Comparison of ENCODE assay signal across 13 mouse cellular contexts in the genomic region with DNA sequence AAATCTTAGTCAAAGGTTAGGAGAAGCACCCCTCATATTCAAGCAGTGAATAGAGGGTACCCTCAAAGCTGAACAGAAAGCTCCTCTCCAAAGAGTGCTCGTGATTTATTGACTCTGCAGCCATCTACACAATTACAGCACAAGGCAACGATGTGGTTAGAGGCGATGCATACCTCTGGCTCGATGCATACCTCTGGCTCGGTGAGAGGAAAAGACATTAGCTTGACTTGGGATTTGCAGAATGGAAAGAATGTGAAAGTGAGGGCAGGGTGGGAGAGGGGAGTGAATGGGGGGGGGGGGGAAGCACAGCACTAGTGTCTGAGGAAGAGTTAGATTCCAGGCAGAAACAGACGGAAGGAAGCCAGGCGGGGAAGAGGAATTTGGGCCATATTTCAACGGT. TPM values are rescaled to one million over a fixed set of nuclear protein-coding genes. Genes with fewer than 3 reads are reported as not detected.
A peak's percentile ranks its signal among the peaks of the same experiment; 100 is the strongest.
DNase-seq lines count a peak whose midpoint lies in the region; ATAC-seq and TF ChIP-seq lines count a peak whose summit lies in the region.
"Had no signal": no experiment of that assay in that cellular context is flagged by ENCODE, and none has a peak within 500 bp of the region (broad histone marks: within the 10 kb centered on the region; RNA-seq: fewer than 3 reads in every experiment).

No protein-coding gene starts in this region.

- no peak overlapping the region for H3K27ac ChIP-seq in heart, embryonic 11.5 days (ENCODE audit: low read depth, low read length)
- no peak overlapping the region for H3K27ac ChIP-seq in heart, embryonic 10.5 days
- H3K27ac ChIP-seq in lung, embryonic 16.5 days (ENCODE audit: low read length): no peak overlapping the region; the same call in 1 of the 2 replicates
- 0 out of 2 replicates have a peak overlapping the region, but pooled peaks have one; percentile 59 for H3K27ac ChIP-seq in intestine, embryonic 15.5 days
- H3K27ac ChIP-seq in stomach, postnatal 0 days (replicated peaks): peak overlapping the region; percentile 80
- H3K27ac ChIP-seq in forebrain, embryonic 13.5 days: no peak overlapping the region
- H3K27ac ChIP-seq: heart, adult 2 months had no signal

- ATAC-seq in heart, embryonic 11.5 days (replicated peaks; ENCODE audit: insufficient number of reproducible peaks, low FRiP score, low TSS enrichment): no peak
- ATAC-seq in lung, embryonic 16.5 days (ENCODE audit: low read depth): peak; percentile 39; the same call in 1 of the 2 replicates
- ATAC-seq in intestine, embryonic 15.5 days: peak; percentile 37
- ATAC-seq in stomach, postnatal 0 days (ENCODE audit: low FRiP score, low TSS enrichment): no peak
- ATAC-seq in forebrain, embryonic 13.5 days: no peak
- no peak for ATAC-seq in frontal cortex, adult (ENCODE audit: low TSS enrichment)

- no peak overlapping the region for H3K4me3 ChIP-seq in heart, embryonic 11.5 days (ENCODE audit: low read depth, low read length)
- H3K4me3 ChIP-seq in heart, embryonic 10.5 days: no peak overlapping the region
- no peak overlapping the region for H3K4me3 ChIP-seq in lung, embryonic 16.5 days (ENCODE audit: low read length)
- no peak overlapping the region for H3K4me3 ChIP-seq in lung, adult 2 months (replicated peaks; ENCODE audit: extremely low read depth, low read depth, low read length)
- no peak overlapping the region for H3K4me3 ChIP-seq in intestine, embryonic 15.5 days (replicated peaks)
- no peak overlapping the region for H3K4me3 ChIP-seq in stomach, postnatal 0 days (ENCODE audit: low read depth, low read length)
- H3K4me3 ChIP-seq in forebrain, embryonic 13.5 days: no peak overlapping the region
- H3K4me3 ChIP-seq: heart, adult 2 months; neural tube, embryonic 15.5 days had no signal

- peak overlapping the region; percentile 22; the same call in 1 of the 2 replicates for H3K4me2 ChIP-seq in heart, embryonic 11.5 days
- H3K4me2 ChIP-seq in lung, embryonic 16.5 days (ENCODE audit: low read depth, low read length): no peak overlapping the region
- H3K4me2 ChIP-seq in intestine, embryonic 15.5 days (replicated peaks): peak overlapping the region; percentile 17; the same call in 1 of the 2 replicates
- H3K4me2 ChIP-seq in stomach, postnatal 0 days (replicated peaks; ENCODE audit: low read depth): peak overlapping the region; percentile 5; the same call in 1 of the 2 replicates
- H3K4me2 ChIP-seq in forebrain, embryonic 13.5 days: no peak overlapping the region
- H3K4me2 ChIP-seq: liver, embryonic 11.5 days; neural tube, embryonic 15.5 days had no signal

- 29% methylated on average over 8 of the region's 8 CpGs for WGBS in heart, embryonic 11.5 days (ENCODE audit: insufficient replicate concordance)
- 44% methylated on average over 8 of the region's 8 CpGs for WGBS in heart, embryonic 10.5 days
- 14% methylated on average over 8 of the region's 8 CpGs for WGBS in lung, embryonic 16.5 days
- WGBS in lung, adult 2 months: 31% methylated on average over 8 of the region's 8 CpGs
- WGBS in intestine, embryonic 15.5 days: 24% methylated on average over 8 of the region's 8 CpGs
- 24% methylated on average over 8 of the region's 8 CpGs for WGBS in stomach, postnatal 0 days
- WGBS in forebrain, embryonic 13.5 days: 81% methylated on average over 8 of the region's 8 CpGs

- H3K36me3 ChIP-seq in heart, embryonic 11.5 days (ENCODE audit: control insufficient read depth, insufficient read depth, low read length): no peaks in the 10 kb centered on the region
- no peaks in the 10 kb centered on the region for H3K36me3 ChIP-seq in heart, embryonic 10.5 days
- no peaks in the 10 kb centered on the region for H3K36me3 ChIP-seq in lung, embryonic 16.5 days (ENCODE audit: control insufficient read depth, insufficient read depth, low read length)
- no peaks in the 10 kb centered on the region for H3K36me3 ChIP-seq in intestine, embryonic 15.5 days
- H3K36me3 ChIP-seq in stomach, postnatal 0 days (ENCODE audit: control insufficient read depth, insufficient read depth, low read length): no peaks in the 10 kb centered on the region
- H3K36me3 ChIP-seq in forebrain, embryonic 13.5 days (ENCODE audit: poor library complexity, severe bottlenecking): no peaks in the 10 kb centered on the region; the same call in 1 of the 2 replicates
- H3K36me3 ChIP-seq: neural tube, embryonic 15.5 days had no signal

- H3K9me3 ChIP-seq in heart, embryonic 11.5 days (replicated peaks; ENCODE audit: control insufficient read depth, low read length): no peaks in the 10 kb centered on the region
- no peaks in the 10 kb centered on the region for H3K9me3 ChIP-seq in heart, embryonic 10.5 days
- no peaks in the 10 kb centered on the region for H3K9me3 ChIP-seq in lung, embryonic 16.5 days (ENCODE audit: control insufficient read depth, low read length)
- no peaks in the 10 kb centered on the region for H3K9me3 ChIP-seq in intestine, embryonic 15.5 days
- H3K9me3 ChIP-seq in stomach, postnatal 0 days (ENCODE audit: control insufficient read depth, low read length): no peaks in the 10 kb centered on the region
- no peaks in the 10 kb centered on the region for H3K9me3 ChIP-seq in forebrain, embryonic 13.5 days (replicated peaks)
- H3K9me3 ChIP-seq: neural tube, embryonic 15.5 days had no signal

- no peak for TF ChIP-seq CTCF in lung, adult 2 months (IDR thresholded peaks at IDR 0.05; ENCODE audit: insufficient read depth, low read length)
- no peak for TF ChIP-seq CTCF in stomach, postnatal 0 days (IDR thresholded peaks at IDR 0.05; ENCODE audit: low read depth)

- peaks cover 3% of the 10 kb centered on the region; the same call in 1 of the 2 replicates for H3K4me1 ChIP-seq in heart, embryonic 11.5 days (ENCODE audit: control insufficient read depth, insufficient read depth, low read length)
- H3K4me1 ChIP-seq in heart, embryonic 10.5 days: peaks cover 14% of the 10 kb centered on the region; the same call in 1 of the 2 replicates
- peaks cover 24% of the 10 kb centered on the region for H3K4me1 ChIP-seq in lung, embryonic 16.5 days (replicated peaks; ENCODE audit: control insufficient read depth, insufficient read depth, low read length)
- H3K4me1 ChIP-seq in lung, adult 2 months (ENCODE audit: control insufficient read depth, insufficient read depth, low read length): peaks cover 31% of the 10 kb centered on the region
- peaks cover 31% of the 10 kb centered on the region for H3K4me1 ChIP-seq in intestine, embryonic 15.5 days (replicated peaks)
- 0 out of 2 replicates have a peak, but pooled peaks cover 3% of the 10 kb centered on the region for H3K4me1 ChIP-seq in stomach, postnatal 0 days (replicated peaks; ENCODE audit: control insufficient read depth, insufficient read depth)
- peaks cover 12% of the 10 kb centered on the region for H3K4me1 ChIP-seq in forebrain, embryonic 13.5 days

- no peak for TF ChIP-seq POLR2A in lung, adult 2 months (IDR thresholded peaks at IDR 0.05; ENCODE audit: borderline replicate concordance, extremely low read depth, low read depth, low read length)

- no peak for TF ChIP-seq EP300 in stomach, postnatal 0 days (optimal IDR thresholded peaks at IDR 0.05)

- no peak overlapping the region for H3K9ac ChIP-seq in heart, embryonic 11.5 days (ENCODE audit: low read depth, low read length)
- no peak overlapping the region for H3K9ac ChIP-seq in lung, embryonic 16.5 days (ENCODE audit: low read length)
- H3K9ac ChIP-seq in intestine, embryonic 15.5 days: no peak overlapping the region
- H3K9ac ChIP-seq in stomach, postnatal 0 days (ENCODE audit: low read length): no peak overlapping the region
- H3K9ac ChIP-seq in forebrain, embryonic 13.5 days: no peak overlapping the region
- H3K9ac ChIP-seq: neural tube, embryonic 15.5 days had no signal

- H3K27me3 ChIP-seq in heart, embryonic 11.5 days (ENCODE audit: control insufficient read depth, insufficient read depth, low read length): no peaks in the 10 kb centered on the region
- H3K27me3 ChIP-seq in heart, embryonic 10.5 days (ENCODE audit: insufficient read depth, poor library complexity, severe bottlenecking): no peaks in the 10 kb centered on the region
- H3K27me3 ChIP-seq in lung, embryonic 16.5 days (ENCODE audit: control insufficient read depth, insufficient read depth, low read depth, low read length): no peaks in the 10 kb centered on the region
- H3K27me3 ChIP-seq in intestine, embryonic 15.5 days (replicated peaks): no peaks in the 10 kb centered on the region
- H3K27me3 ChIP-seq in stomach, postnatal 0 days (ENCODE audit: control insufficient read depth, insufficient read depth, low read length): no peaks in the 10 kb centered on the region
- no peaks in the 10 kb centered on the region; the same call in 1 of the 2 replicates for H3K27me3 ChIP-seq in forebrain, embryonic 13.5 days
- H3K27me3 ChIP-seq: neural tube, embryonic 15.5 days had no signal

- DNase-seq in heart, embryonic 10.5 days (ENCODE audit: low spot score): no peak
- no peak for DNase-seq in lung, adult 2 months
- DNase-seq in stomach, postnatal 0 days (ENCODE audit: low spot score): no peak
- DNase-seq: cerebellum, adult 9-10 months; heart, adult 2 months; kidney, adult 8-10 months had no signal

RNA-seq across cellular contexts. Expression of a gene that starts 27.3 kb away (rescaled TPM):
- polyA plus RNA-seq in heart, embryonic 11.5 days (2014; fragmentation: Nextera tagmentation; extraction: Ambion mirVana): 24.1 and 27.8 TPM in 2 replicates
- polyA plus RNA-seq in heart, embryonic 10.5 days (2016; fragmentation: Nextera tagmentation; extraction: Ambion mirVana): 25.9 and 29.4 TPM in 2 replicates
- polyA plus RNA-seq in lung, embryonic 16.5 days (2015; fragmentation: Nextera tagmentation; extraction: Ambion mirVana): 44.9 and 47.0 TPM in 2 replicates
- 23.6 and 29.7 TPM in 2 replicates for polyA plus RNA-seq in lung, adult 2 months (2012; rRNA removed)
- polyA plus RNA-seq in intestine, embryonic 15.5 days (2015; fragmentation: Nextera tagmentation; extraction: Ambion mirVana): 86.5 and 96.4 TPM in 2 replicates
- 70.1 and 77.1 TPM in 2 replicates for polyA plus RNA-seq in stomach, postnatal 0 days (2015; fragmentation: Nextera tagmentation; extraction: Ambion mirVana)
- 33.5 and 37.5 TPM in 2 replicates for polyA plus RNA-seq in forebrain, embryonic 13.5 days (2015; fragmentation: Nextera tagmentation; extraction: Ambion mirVana)

Comparison
In these comparisons a context has a peak if more than half of its experiments do, and no peak if none do; other contexts are left out.
1. ATAC-seq: peak in lung, embryonic 16.5 days (single experiment) and intestine, embryonic 15.5 days (single experiment); none in heart, embryonic 11.5 days (single experiment), stomach, postnatal 0 days (single experiment), forebrain, embryonic 13.5 days (single experiment) and frontal cortex, adult (single experiment).
2. H3K27ac ChIP-seq: peak in intestine, embryonic 15.5 days (single experiment) and stomach, postnatal 0 days (single experiment); none in heart, embryonic 11.5 days (single experiment), heart, embryonic 10.5 days (single experiment), lung, embryonic 16.5 days (single experiment) and forebrain, embryonic 13.5 days (single experiment).
3. H3K4me2 ChIP-seq: peak in heart, embryonic 11.5 days (single experiment), intestine, embryonic 15.5 days (single experiment) and stomach, postnatal 0 days (single experiment); none in lung, embryonic 16.5 days (single experiment) and forebrain, embryonic 13.5 days (single experiment).